Mouse (Mus musculus): ENCODE measurements around the gene Elp6. TPM values are rescaled to one million over a fixed set of nuclear protein-coding genes. Genes with fewer than 3 reads are reported as not detected.

Elp6 gene
- polyA plus RNA-seq, 1 experiment from 2014 or later: 24.1 TPM

DNA sequence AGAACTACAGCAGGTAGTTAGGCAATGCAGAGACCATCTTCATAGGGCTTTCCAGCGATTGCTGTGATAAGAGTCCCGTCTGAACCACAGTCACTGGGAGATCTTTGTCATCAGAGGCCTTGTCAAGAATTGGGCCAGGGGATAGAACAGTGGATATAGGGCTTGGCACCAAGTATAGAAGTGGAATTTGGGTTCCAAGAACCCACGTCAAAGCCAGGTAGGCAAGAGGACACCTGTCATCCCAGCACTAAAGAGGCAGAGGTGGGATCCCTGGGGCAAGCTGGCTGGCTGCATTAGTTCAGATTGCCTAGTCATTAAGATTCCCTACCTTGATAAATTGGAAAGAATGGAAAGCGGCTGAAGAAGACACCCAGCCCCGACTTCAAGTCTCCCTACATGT, 1.4 kb downstream of the Elp6 start:
- Histone ChIP-seq H3K27ac (ENCODE audit: low read length) (no peak overlapping the region), H3K4me2 (ENCODE audit: low read depth, low read length) (no peak overlapping the region), H3K4me3 (ENCODE audit: low read length) (no peak overlapping the region), H3K9ac (ENCODE audit: low read length) (no peak overlapping the region), H3K36me3 (ENCODE audit: control insufficient read depth, insufficient read depth, low read length) (peaks cover 7% of the 10 kb centered on the region; the same call in 1 of the 2 replicates), H3K27me3 (ENCODE audit: control insufficient read depth, insufficient read depth, low read depth, low read length) (no peaks in the 10 kb centered on the region), H3K4me1 (replicated peaks; ENCODE audit: control insufficient read depth, insufficient read depth, low read length) (peaks cover 3% of the 10 kb centered on the region; the same call in 1 of the 2 replicates), H3K9me3 (ENCODE audit: control insufficient read depth, low read length) (peaks cover 3% of the 10 kb centered on the region)
- 86% methylated on average over 5 of the region's 5 CpGs for WGBS
- no peak for ATAC-seq (ENCODE audit: low read depth)

DNA sequence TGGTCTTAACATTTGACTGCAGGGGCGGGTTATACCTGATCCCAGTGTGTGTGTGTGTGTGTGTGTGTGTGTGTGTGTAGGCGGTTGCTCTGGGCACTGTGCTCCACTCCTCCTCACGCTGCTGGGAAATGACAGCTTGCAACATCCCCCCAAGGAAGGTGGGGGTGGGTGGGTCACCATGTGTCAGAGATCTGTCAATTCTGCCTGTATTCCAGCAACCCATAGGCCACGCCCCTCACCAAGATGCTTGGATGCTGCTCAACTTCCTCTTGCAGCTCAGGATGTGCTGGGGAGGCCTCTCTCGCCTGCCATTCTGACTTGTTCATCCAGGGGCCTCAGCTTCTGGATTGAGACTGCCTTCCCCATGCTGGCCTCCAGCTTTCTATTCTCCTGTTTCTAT, 9.7 kb downstream of the Elp6 start:
- peaks cover 15% of the 10 kb centered on the region for H3K36me3 ChIP-seq (ENCODE audit: control insufficient read depth, insufficient read depth, low read length)
- 72% methylated on average over 5 of the region's 5 CpGs for WGBS
- ATAC-seq (ENCODE audit: low read depth): no peak
- H3K27me3 ChIP-seq (ENCODE audit: control insufficient read depth, insufficient read depth, low read depth, low read length): no peaks in the 10 kb centered on the region
- H3K4me3 ChIP-seq (ENCODE audit: low read length): no peak overlapping the region
- H3K27ac ChIP-seq (ENCODE audit: low read length): no peak overlapping the region
- H3K4me1 ChIP-seq (replicated peaks; ENCODE audit: control insufficient read depth, insufficient read depth, low read length): no peaks in the 10 kb centered on the region
- H3K4me2 ChIP-seq (ENCODE audit: low read depth, low read length): no peak overlapping the region
- H3K9me3 ChIP-seq (ENCODE audit: control insufficient read depth, low read length): no peaks in the 10 kb centered on the region
- no peak overlapping the region for H3K9ac ChIP-seq (ENCODE audit: low read length)

DNA sequence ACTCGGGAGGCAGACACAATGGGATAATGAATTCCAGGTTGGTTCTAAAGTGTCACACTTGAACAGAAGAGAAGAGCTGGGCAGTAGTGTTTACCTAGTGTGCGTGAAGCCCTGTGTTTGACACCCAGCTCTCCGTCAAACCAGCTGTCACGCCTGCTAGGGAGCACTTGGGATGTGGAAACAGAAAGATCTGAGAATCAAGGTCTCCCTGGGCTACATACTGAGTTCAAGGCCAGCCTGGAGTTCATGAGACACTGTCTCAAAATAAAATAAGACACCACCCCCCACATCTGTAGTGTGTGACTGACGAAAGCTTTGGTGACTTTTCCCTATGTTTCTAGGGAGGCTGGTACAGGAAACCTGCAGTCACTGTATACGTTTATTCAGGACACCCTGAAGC, 10.4 kb downstream of the Elp6 start:
- H3K36me3 ChIP-seq (ENCODE audit: control insufficient read depth, insufficient read depth, low read length): peaks cover 14% of the 10 kb centered on the region
- no peak overlapping the region for H3K4me2 ChIP-seq (ENCODE audit: low read depth, low read length)
- WGBS: 79% methylated on average over 6 of the region's 6 CpGs
- ATAC-seq (ENCODE audit: low read depth): no peak
- H3K4me1 ChIP-seq (replicated peaks; ENCODE audit: control insufficient read depth, insufficient read depth, low read length): no peaks in the 10 kb centered on the region
- H3K4me3 ChIP-seq (ENCODE audit: low read length): no peak overlapping the region
- no peaks in the 10 kb centered on the region for H3K27me3 ChIP-seq (ENCODE audit: control insufficient read depth, insufficient read depth, low read depth, low read length)
- no peak overlapping the region for H3K27ac ChIP-seq (ENCODE audit: low read length)
- no peak overlapping the region for H3K9ac ChIP-seq (ENCODE audit: low read length)
- H3K9me3 ChIP-seq (ENCODE audit: control insufficient read depth, low read length): no peaks in the 10 kb centered on the region

DNA sequence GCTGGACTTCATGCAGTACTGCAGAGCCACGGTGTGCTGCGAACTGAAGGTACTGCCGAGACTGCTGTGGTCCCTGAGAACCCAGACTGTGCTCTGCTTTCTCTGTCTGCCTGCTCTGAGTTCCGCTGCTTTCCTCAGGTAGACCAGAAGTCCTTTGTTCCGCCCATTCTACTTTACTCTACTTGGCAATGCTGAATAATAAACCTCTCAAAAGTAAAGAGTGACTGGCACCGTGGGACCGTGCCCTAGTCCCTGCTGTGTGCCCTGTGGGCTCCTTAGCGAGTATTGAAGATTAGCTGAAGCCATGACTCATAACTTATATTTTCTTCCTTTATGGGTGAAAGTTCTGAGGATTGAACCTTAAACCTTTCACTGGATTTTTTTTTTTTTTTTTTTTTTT, 10.9 kb downstream of the Elp6 start:
- no peaks in the 10 kb centered on the region for H3K27me3 ChIP-seq (ENCODE audit: control insufficient read depth, insufficient read depth, low read depth, low read length)
- H3K4me2 ChIP-seq (ENCODE audit: low read depth, low read length): no peak overlapping the region
- no peak overlapping the region for H3K4me3 ChIP-seq (ENCODE audit: low read length)
- no peaks in the 10 kb centered on the region for H3K9me3 ChIP-seq (ENCODE audit: control insufficient read depth, low read length)
- H3K4me1 ChIP-seq (replicated peaks; ENCODE audit: control insufficient read depth, insufficient read depth, low read length): no peaks in the 10 kb centered on the region
- 93% methylated on average over 8 of the region's 8 CpGs for WGBS
- H3K27ac ChIP-seq (ENCODE audit: low read length): no peak overlapping the region
- ATAC-seq (ENCODE audit: low read depth): no peak
- peaks cover 13% of the 10 kb centered on the region for H3K36me3 ChIP-seq (ENCODE audit: control insufficient read depth, insufficient read depth, low read length)
- no peak overlapping the region for H3K9ac ChIP-seq (ENCODE audit: low read length)

DNA sequence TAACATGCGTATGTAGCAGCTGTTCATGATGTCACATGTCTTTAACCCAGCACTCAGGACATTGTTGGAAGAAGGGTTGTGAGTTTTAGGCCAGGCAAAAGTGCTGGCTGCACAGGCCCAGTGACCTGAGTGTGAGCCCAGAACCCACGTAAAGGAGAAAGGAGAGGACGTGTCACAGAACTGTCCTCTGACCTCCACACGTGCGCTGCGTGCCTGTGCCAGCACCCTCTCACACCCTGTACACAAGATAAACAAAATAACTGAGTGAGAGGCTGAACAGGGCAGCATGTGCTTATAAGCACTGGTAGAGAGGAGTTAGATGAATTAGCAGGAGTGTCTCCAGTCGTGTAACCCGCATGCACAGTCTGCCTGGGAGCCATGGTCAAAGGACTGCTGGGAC, 11.5 kb downstream of the Elp6 start:
- H3K27me3 ChIP-seq (ENCODE audit: control insufficient read depth, insufficient read depth, low read depth, low read length): no peaks in the 10 kb centered on the region
- ATAC-seq (ENCODE audit: low read depth): no peak
- H3K27ac ChIP-seq (ENCODE audit: low read length): no peak overlapping the region
- H3K9me3 ChIP-seq (ENCODE audit: control insufficient read depth, low read length): no peaks in the 10 kb centered on the region
- no peak overlapping the region for H3K4me2 ChIP-seq (ENCODE audit: low read depth, low read length)
- WGBS: 91% methylated on average over 8 of the region's 8 CpGs
- H3K36me3 ChIP-seq (ENCODE audit: control insufficient read depth, insufficient read depth, low read length): peaks cover 15% of the 10 kb centered on the region
- no peak overlapping the region for H3K4me3 ChIP-seq (ENCODE audit: low read length)
- H3K9ac ChIP-seq (ENCODE audit: low read length): no peak overlapping the region
- H3K4me1 ChIP-seq (replicated peaks; ENCODE audit: control insufficient read depth, insufficient read depth, low read length): no peaks in the 10 kb centered on the region

DNA sequence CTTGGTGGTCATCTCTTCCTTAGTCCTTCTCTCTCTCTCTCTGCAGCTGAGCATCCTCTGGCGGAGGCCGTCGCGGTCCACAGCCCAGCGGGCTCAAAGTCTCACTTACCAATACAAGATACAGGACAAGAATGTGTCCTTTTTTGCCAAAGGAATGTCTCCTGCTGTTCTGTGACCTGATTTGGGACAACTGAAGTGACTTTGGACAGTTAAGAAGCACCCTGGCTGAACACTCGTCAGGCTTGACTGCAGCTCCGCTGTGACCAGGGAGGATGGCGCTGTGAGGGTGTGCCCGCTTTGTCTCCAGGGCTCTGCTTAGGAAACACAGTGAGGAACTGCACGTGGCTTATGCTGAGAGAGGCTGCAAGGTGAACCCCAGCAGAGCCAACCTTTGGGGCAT, 15.8 kb downstream of the Elp6 start:
- Histone ChIP-seq H3K36me3 (ENCODE audit: control insufficient read depth, insufficient read depth, low read length) (peaks cover 11% of the 10 kb centered on the region), H3K4me3 (ENCODE audit: low read length) (no peak overlapping the region), H3K9me3 (ENCODE audit: control insufficient read depth, low read length) (no peaks in the 10 kb centered on the region), H3K27ac (ENCODE audit: low read length) (no peak overlapping the region), H3K4me1 (replicated peaks; ENCODE audit: control insufficient read depth, insufficient read depth, low read length) (no peaks in the 10 kb centered on the region), H3K27me3 (ENCODE audit: control insufficient read depth, insufficient read depth, low read depth, low read length) (no peaks in the 10 kb centered on the region), H3K4me2 (ENCODE audit: low read depth, low read length) (no peak overlapping the region), H3K9ac (ENCODE audit: low read length) (no peak overlapping the region)
- ATAC-seq (ENCODE audit: low read depth): no peak
- WGBS: 92% methylated on average over 10 of the region's 10 CpGs

DNA sequence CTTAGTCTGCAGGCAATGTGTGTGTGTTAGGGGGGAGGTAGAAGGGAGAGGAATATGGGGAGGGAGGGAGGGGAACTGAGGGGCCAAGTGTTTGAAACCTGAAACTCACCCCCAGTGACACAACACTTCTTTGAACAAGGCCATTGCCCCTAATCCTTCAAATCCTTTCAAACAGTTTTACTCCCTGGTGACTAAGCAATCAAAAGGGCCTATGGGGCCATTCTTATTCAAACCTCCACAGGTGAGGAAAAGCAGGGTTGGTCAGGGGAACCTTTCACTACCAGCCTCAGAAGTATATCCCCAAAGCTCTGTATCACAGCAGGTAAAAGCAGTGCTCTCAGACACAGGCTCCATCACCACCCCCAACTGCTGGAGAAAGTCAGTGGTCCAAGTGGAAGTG, 18.0 kb downstream of the Elp6 start:
- peaks cover 7% of the 10 kb centered on the region; the same call in 1 of the 2 replicates for H3K36me3 ChIP-seq (ENCODE audit: control insufficient read depth, insufficient read depth, low read length)
- H3K27me3 ChIP-seq (ENCODE audit: control insufficient read depth, insufficient read depth, low read depth, low read length): no peaks in the 10 kb centered on the region
- no peak for ATAC-seq (ENCODE audit: low read depth)
- no peak overlapping the region for H3K27ac ChIP-seq (ENCODE audit: low read length)
- H3K9me3 ChIP-seq (ENCODE audit: control insufficient read depth, low read length): no peaks in the 10 kb centered on the region
- H3K4me1 ChIP-seq (replicated peaks; ENCODE audit: control insufficient read depth, insufficient read depth, low read length): no peaks in the 10 kb centered on the region
- no peak overlapping the region for H3K9ac ChIP-seq (ENCODE audit: low read length)
- no peak overlapping the region for H3K4me3 ChIP-seq (ENCODE audit: low read length)
- no peak overlapping the region for H3K4me2 ChIP-seq (ENCODE audit: low read depth, low read length)

DNA sequence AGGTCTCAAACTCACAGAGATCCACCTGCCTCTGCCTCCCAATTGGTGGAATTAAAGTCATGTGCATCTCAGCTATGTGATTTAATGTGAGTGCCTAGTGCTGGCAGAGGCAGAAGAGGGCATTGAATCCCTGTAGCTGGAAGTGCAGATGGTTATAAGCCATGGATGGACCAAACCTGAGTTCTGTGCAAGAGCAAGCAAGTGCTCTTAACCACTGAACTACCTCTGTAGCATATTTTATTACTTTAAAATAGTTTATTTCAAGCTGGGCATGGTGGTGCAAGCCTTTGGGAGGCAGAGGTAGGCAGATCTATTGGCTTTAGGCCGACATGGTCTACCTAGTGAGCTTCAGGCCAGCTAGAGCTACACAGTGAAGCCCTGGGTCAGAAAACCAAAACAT, 19.2 kb downstream of the Elp6 start:
- Histone ChIP-seq H3K9ac (ENCODE audit: low read length) (no peak overlapping the region), H3K4me2 (ENCODE audit: low read depth, low read length) (no peak overlapping the region), H3K27me3 (ENCODE audit: control insufficient read depth, insufficient read depth, low read depth, low read length) (no peaks in the 10 kb centered on the region), H3K4me1 (replicated peaks; ENCODE audit: control insufficient read depth, insufficient read depth, low read length) (no peaks in the 10 kb centered on the region), H3K27ac (ENCODE audit: low read length) (no peak overlapping the region), H3K9me3 (ENCODE audit: control insufficient read depth, low read length) (no peaks in the 10 kb centered on the region), H3K4me3 (ENCODE audit: low read length) (no peak overlapping the region), H3K36me3 (ENCODE audit: control insufficient read depth, insufficient read depth, low read length) (peaks cover 7% of the 10 kb centered on the region; the same call in 1 of the 2 replicates)
- 78% methylated on average over 1 of the region's 1 CpGs for WGBS
- no peak for ATAC-seq (ENCODE audit: low read depth)

DNA sequence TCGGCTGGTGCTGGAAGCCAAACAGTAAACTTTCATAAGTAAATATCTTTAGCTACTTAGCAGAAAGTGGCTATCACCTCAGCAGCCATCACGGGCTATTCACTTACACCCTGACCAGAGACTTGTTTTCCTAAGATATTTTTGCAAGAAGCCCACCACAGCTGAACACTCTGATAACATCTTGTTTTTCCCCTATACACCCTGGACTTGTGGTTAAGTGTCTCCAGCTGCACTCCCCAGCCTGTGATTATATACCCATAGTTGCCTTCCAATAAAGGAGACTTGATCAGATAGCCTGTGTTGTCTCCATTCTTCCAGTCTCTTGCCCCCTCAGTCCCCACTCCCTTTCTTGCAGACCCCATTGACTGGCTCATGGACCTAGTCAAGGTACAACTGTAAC, 23.2 kb downstream of the Elp6 start:
- H3K9me3 ChIP-seq (ENCODE audit: control insufficient read depth, low read length): no peaks in the 10 kb centered on the region
- no peak overlapping the region for H3K9ac ChIP-seq (ENCODE audit: low read length)
- H3K27ac ChIP-seq (ENCODE audit: low read length): no peak overlapping the region
- WGBS: 58% methylated on average over 2 of the region's 2 CpGs
- H3K27me3 ChIP-seq (ENCODE audit: control insufficient read depth, insufficient read depth, low read depth, low read length): no peaks in the 10 kb centered on the region
- H3K36me3 ChIP-seq (ENCODE audit: control insufficient read depth, insufficient read depth, low read length): no peaks in the 10 kb centered on the region
- no peak for ATAC-seq (ENCODE audit: low read depth)
- no peak overlapping the region for H3K4me2 ChIP-seq (ENCODE audit: low read depth, low read length)
- H3K4me1 ChIP-seq (replicated peaks; ENCODE audit: control insufficient read depth, insufficient read depth, low read length): no peaks in the 10 kb centered on the region
- no peak overlapping the region for H3K4me3 ChIP-seq (ENCODE audit: low read length)

DNA sequence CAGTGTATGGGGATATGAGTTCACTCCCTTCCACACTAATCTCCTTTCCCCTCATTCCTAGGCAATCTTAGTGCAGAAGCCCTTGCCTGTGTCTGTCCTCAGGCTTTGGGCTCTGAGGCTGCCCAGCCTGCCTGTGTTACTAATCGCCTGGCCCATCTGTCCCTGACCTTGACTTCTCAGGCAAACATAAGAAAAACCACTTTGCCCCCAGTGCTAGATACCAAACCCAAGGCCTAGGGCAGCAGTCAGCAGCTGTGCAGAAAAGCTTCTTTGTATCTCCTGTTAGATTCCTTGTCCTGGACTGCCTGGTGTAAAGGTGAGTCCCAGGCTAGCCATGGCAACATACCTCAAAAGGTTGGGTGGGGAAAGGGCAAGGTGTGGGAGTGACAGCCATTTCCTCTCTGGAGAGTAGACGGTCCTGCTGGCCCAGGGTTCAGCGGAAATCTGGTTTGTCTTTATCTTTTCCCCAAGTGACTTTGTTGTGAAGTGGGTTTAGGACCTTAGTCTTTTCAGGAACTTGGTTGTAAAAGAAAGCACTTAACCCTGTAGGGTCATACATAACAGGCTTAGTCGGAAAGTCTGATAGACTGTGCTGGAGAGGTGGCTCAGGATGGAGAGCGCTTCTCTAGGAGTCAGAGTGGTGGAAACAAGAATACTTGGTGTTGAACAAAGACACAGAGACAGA, 24.1 kb downstream of the Elp6 start:
- H3K36me3 ChIP-seq (ENCODE audit: control insufficient read depth, insufficient read depth, low read length): no peaks in the 10 kb centered on the region
- no peak for ATAC-seq (ENCODE audit: low read depth)
- H3K27ac ChIP-seq (ENCODE audit: low read length): no peak overlapping the region
- no peaks in the 10 kb centered on the region for H3K27me3 ChIP-seq (ENCODE audit: control insufficient read depth, insufficient read depth, low read depth, low read length)
- no peak overlapping the region for H3K4me2 ChIP-seq (ENCODE audit: low read depth, low read length)
- H3K9me3 ChIP-seq (ENCODE audit: control insufficient read depth, low read length): no peaks in the 10 kb centered on the region
- peaks cover 4% of the 10 kb centered on the region; the same call in 1 of the 2 replicates for H3K4me1 ChIP-seq (replicated peaks; ENCODE audit: control insufficient read depth, insufficient read depth, low read length)
- WGBS: 30% methylated on average over 5 of the region's 5 CpGs
- H3K4me3 ChIP-seq (ENCODE audit: low read length): no peak overlapping the region
- no peak overlapping the region for H3K9ac ChIP-seq (ENCODE audit: low read length)
